Mouse (Mus musculus) embryonic fibroblast, embryonic 13.5 days (primary cell): ENCODE data around the gene Galnt18. TPM values are rescaled to one million over a fixed set of nuclear protein-coding genes. Genes with fewer than 3 reads are reported as not detected.

Experiments used
- H3K27ac ChIP-seq: 2 replicates; pipeline ENCODE4 v1.5.1; 2012; ENCODE audit warnings: low read length, control low read depth, inconsistent platforms; ENCODE audit not compliant: insufficient read depth
- H3K4me1 ChIP-seq: 2 replicates; pipeline ENCODE4 v1.6.1; 2011; ENCODE audit warnings: low read length; ENCODE audit not compliant: control insufficient read depth, insufficient read depth
- H3K4me3 ChIP-seq: 2 replicates; pipeline ENCODE4 v1.5.1; 2011; ENCODE audit warnings: mild to moderate bottlenecking, control low read depth, low read length; ENCODE audit not compliant: insufficient read depth
- CTCF ChIP-seq: IDR thresholded peaks from 2 replicates; pipeline ENCODE4 v1.5.1; 2011; ENCODE audit warnings: mild to moderate bottlenecking, control low read depth, low read length, moderate library complexity, borderline replicate concordance; ENCODE audit not compliant: insufficient read depth
- POLR2A ChIP-seq: IDR thresholded peaks from 2 replicates; pipeline ENCODE4 v1.6.1; 2011; ENCODE audit warnings: low read depth, mild to moderate bottlenecking, control low read depth, low read length, moderate library complexity
- polyA plus RNA-seq: library from polyadenylated mRNA; stranded (reverse); fragments of >200 nt; gene quantifications from 2 replicates; pipeline ENCODE4 v1.2.4, GENCODE M21; 2011; ENCODE audit warnings: low read depth; ENCODE audit not compliant: missing spikeins, insufficient read length

Gene Galnt18
- polyA plus RNA-seq, 1 experiment, result 62.9 TPM

GRCm38 (mm10) chr7:111777186-111777585, 2.6 kb downstream of the Galnt18 start:
- TF ChIP-seq CTCF (no peak), POLR2A (no peak)
- Histone ChIP-seq H3K27ac (no peak overlapping the region), H3K4me1 (no peaks in the 10 kb centered on the region; the same call in 1 of the 2 replicates), H3K4me3 (peak overlapping the region; percentile 46)

- no peak overlapping the region for H3K27ac ChIP-seq
- TF ChIP-seq CTCF, result no peak
- no peak for TF ChIP-seq POLR2A
- H3K4me1 ChIP-seq, result no peaks in the 10 kb centered on the region; the same call in 1 of the 2 replicates
- H3K4me3 ChIP-seq, result peak overlapping the region; percentile 46; the same call in 1 of the 2 replicates
Measured at GRCm38 (mm10) chr7:111776160-111776559, 3.6 kb downstream of the Galnt18 start.

- TF ChIP-seq CTCF (no peak), POLR2A (no peak)
- Histone ChIP-seq H3K4me3 (no peak overlapping the region), H3K27ac (no peak overlapping the region), H3K4me1 (peaks cover 3% of the 10 kb centered on the region; the same call in 1 of the 2 replicates)
Measured at GRCm38 (mm10) chr7:111772398-111772797, 7.4 kb downstream of the Galnt18 start.

GRCm38 (mm10) chr7:111771251-111771801, 8.5 kb downstream of the Galnt18 start:
- Histone ChIP-seq H3K4me1 (peaks cover 3% of the 10 kb centered on the region; the same call in 1 of the 2 replicates), H3K4me3 (no peak overlapping the region), H3K27ac (no peak overlapping the region)
- TF ChIP-seq CTCF (no peak), POLR2A (no peak)

- Histone ChIP-seq H3K4me1 (peaks cover 3% of the 10 kb centered on the region; the same call in 1 of the 2 replicates), H3K27ac (no peak overlapping the region), H3K4me3 (no peak overlapping the region)
- no peak for TF ChIP-seq CTCF
- no peak for TF ChIP-seq POLR2A
Measured at GRCm38 (mm10) chr7:111770585-111770984, 9.2 kb downstream of the Galnt18 start.

GRCm38 (mm10) chr7:111766145-111766767, 13.5 kb downstream of the Galnt18 start:
- no peak overlapping the region for H3K27ac ChIP-seq
- TF ChIP-seq POLR2A, result no peak
- H3K4me3 ChIP-seq, result no peak overlapping the region
- H3K4me1 ChIP-seq, result 0 out of 2 replicates have a peak, but pooled peaks cover 3% of the 10 kb centered on the region

- TF ChIP-seq CTCF, result no peak
- no peak for TF ChIP-seq POLR2A
- no peak overlapping the region for H3K27ac ChIP-seq
- H3K4me1 ChIP-seq, result no peaks in the 10 kb centered on the region
- H3K4me3 ChIP-seq, result no peak overlapping the region
Measured at GRCm38 (mm10) chr7:111762754-111763153, 17.0 kb downstream of the Galnt18 start.

- Histone ChIP-seq H3K27ac (no peak overlapping the region), H3K4me3 (no peak overlapping the region), H3K4me1 (peaks cover 5% of the 10 kb centered on the region)
- TF ChIP-seq POLR2A (no peak), CTCF (no peak)
Measured at GRCm38 (mm10) chr7:111748571-111749071, 31.2 kb downstream of the Galnt18 start.

GRCm38 (mm10) chr7:111744770-111745169, 35.0 kb downstream of the Galnt18 start:
- H3K4me1 ChIP-seq, result peaks cover 5% of the 10 kb centered on the region
- TF ChIP-seq CTCF (no peak), POLR2A (no peak)
- H3K4me3 ChIP-seq, result no peak overlapping the region
- no peak overlapping the region for H3K27ac ChIP-seq

GRCm38 (mm10) chr7:111741595-111741994, 38.2 kb downstream of the Galnt18 start:
- Histone ChIP-seq H3K27ac (no peak overlapping the region), H3K4me1 (peaks cover 5% of the 10 kb centered on the region), H3K4me3 (no peak overlapping the region)
- no peak for TF ChIP-seq CTCF
- TF ChIP-seq POLR2A, result no peak
